Mouse (Mus musculus): ENCODE data around the gene Olfr679. TPM values are rescaled to one million over a fixed set of nuclear protein-coding genes. Genes with fewer than 3 reads are reported as not detected.

The Olfr679 gene
- polyA plus RNA-seq, 2 experiments, result not detected

DNA sequence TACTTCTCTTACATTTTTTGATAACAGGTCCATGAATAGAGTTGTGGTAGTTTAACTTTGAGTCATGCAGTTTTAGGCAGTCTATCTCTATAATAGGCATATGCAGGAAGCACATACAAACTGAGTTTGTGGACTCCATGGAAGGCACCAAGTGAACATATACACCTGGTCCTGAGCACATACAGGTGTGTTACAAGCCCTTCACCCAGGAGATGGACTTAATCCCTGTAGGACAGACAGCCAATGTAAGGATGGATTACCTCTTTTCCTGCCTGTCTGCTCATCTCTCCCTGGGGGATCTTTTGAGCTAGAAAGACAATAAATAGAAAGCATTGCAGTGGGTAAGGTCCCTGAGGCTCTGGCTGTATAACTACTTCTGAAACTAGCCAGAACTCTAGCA lies 35.5 kb downstream of the Olfr679 start, which contains the start of gene Olfr681:
Gene Olfr681 (plus strand): TSS at position 301 of the 400 bp plus-strand sequence.
- no peaks in the 10 kb centered on the region for H3K9me3 ChIP-seq (ENCODE audit: control insufficient read depth, low read length)
- DNase-seq (ENCODE audit: low read depth in 3 of 3, low spot score in 3 of 3) (no peak), ATAC-seq (ENCODE audit: insufficient read depth) (no peak)
- H3K27me3 ChIP-seq (ENCODE audit: control insufficient read depth, insufficient read depth, low read length), result no peaks in the 10 kb centered on the region
- H3K27ac ChIP-seq, result no peak within 1 kb of the TSS
- TF ChIP-seq EP300 (IDR thresholded peaks at IDR 0.05; ENCODE audit: low read depth), result no peak
- no peak for TF ChIP-seq CTCF (IDR thresholded peaks at IDR 0.05; ENCODE audit: low read depth)
- H3K4me1 ChIP-seq (replicated peaks; ENCODE audit: control insufficient read depth in 2 of 2, insufficient read depth in 2 of 2, low read length in 1 of 2), result no peaks in the 10 kb centered on the region
- no peak within 1 kb of the TSS for H3K9ac ChIP-seq (replicated peaks)
- H3K4me3 ChIP-seq (ENCODE audit: insufficient read depth in 1 of 2, low read depth in 2 of 2, low read length in 2 of 2), result no peak within 1 kb of the TSS
- H3K4me2 ChIP-seq (ENCODE audit: low read depth), result no peak within 1 kb of the TSS
- H3K36me3 ChIP-seq (replicated peaks; ENCODE audit: control insufficient read depth, insufficient read depth, low read depth), result no peaks in the 10 kb centered on the region

Other genes with a start within 250 kb of the Olfr679 start
- gene Usp17lb, start 238.6 kb upstream of the Olfr679 start, polyA plus RNA-seq (2012; rRNA removed), result not detected in 2 replicates
- not detected in 2 replicates for gene Usp17lb, start 238.6 kb upstream of the Olfr679 start, polyA plus RNA-seq (2014; fragmentation: Nextera tagmentation; extraction: Ambion mirVana)
- gene Usp17la, start 224.2 kb upstream of the Olfr679 start, polyA plus RNA-seq (2012; rRNA removed), result not detected in 2 replicates
- gene Usp17la, start 224.2 kb upstream of the Olfr679 start, polyA plus RNA-seq (2014; fragmentation: Nextera tagmentation; extraction: Ambion mirVana), result not detected in 2 replicates
- gene Olfr665, start 203.2 kb upstream of the Olfr679 start, polyA plus RNA-seq (2012; rRNA removed), result not detected in 2 replicates
- gene Olfr665, start 203.2 kb upstream of the Olfr679 start, polyA plus RNA-seq (2014; fragmentation: Nextera tagmentation; extraction: Ambion mirVana), result not detected in 2 replicates
- gene Olfr666, start 185.3 kb upstream of the Olfr679 start, polyA plus RNA-seq (2012; rRNA removed), result not detected in 2 replicates
- gene Olfr666, start 185.3 kb upstream of the Olfr679 start, polyA plus RNA-seq (2014; fragmentation: Nextera tagmentation; extraction: Ambion mirVana), result not detected in 2 replicates
- gene Olfr667, start 159.7 kb upstream of the Olfr679 start, polyA plus RNA-seq (2012; rRNA removed), result not detected in 2 replicates
- not detected in 2 replicates for gene Olfr667, start 159.7 kb upstream of the Olfr679 start, polyA plus RNA-seq (2014; fragmentation: Nextera tagmentation; extraction: Ambion mirVana)
- gene Olfr668, start 153.1 kb upstream of the Olfr679 start, polyA plus RNA-seq (2012; rRNA removed), result not detected in 2 replicates
- gene Olfr668, start 153.1 kb upstream of the Olfr679 start, polyA plus RNA-seq (2014; fragmentation: Nextera tagmentation; extraction: Ambion mirVana), result not detected in 2 replicates
- gene Olfr669, start 147.0 kb upstream of the Olfr679 start, polyA plus RNA-seq (2012; rRNA removed), result not detected in 2 replicates
- not detected in 2 replicates for gene Olfr669, start 147.0 kb upstream of the Olfr679 start, polyA plus RNA-seq (2014; fragmentation: Nextera tagmentation; extraction: Ambion mirVana)
- gene Olfr670, start 118.6 kb upstream of the Olfr679 start, polyA plus RNA-seq (2012; rRNA removed), result not detected in 2 replicates
- not detected in 2 replicates for gene Olfr670, start 118.6 kb upstream of the Olfr679 start, polyA plus RNA-seq (2014; fragmentation: Nextera tagmentation; extraction: Ambion mirVana)
- gene Olfr671, start 102.1 kb upstream of the Olfr679 start, polyA plus RNA-seq (2012; rRNA removed), result not detected in 2 replicates
- not detected in 2 replicates for gene Olfr671, start 102.1 kb upstream of the Olfr679 start, polyA plus RNA-seq (2014; fragmentation: Nextera tagmentation; extraction: Ambion mirVana)
- gene Olfr672, start 79.2 kb upstream of the Olfr679 start, polyA plus RNA-seq (2012; rRNA removed), result not detected in 2 replicates
- gene Olfr672, start 79.2 kb upstream of the Olfr679 start, polyA plus RNA-seq (2014; fragmentation: Nextera tagmentation; extraction: Ambion mirVana), result not detected in 2 replicates
- gene Olfr675, start 52.7 kb upstream of the Olfr679 start, polyA plus RNA-seq (2012; rRNA removed), result not detected in 2 replicates
- not detected in 2 replicates for gene Olfr675, start 52.7 kb upstream of the Olfr679 start, polyA plus RNA-seq (2014; fragmentation: Nextera tagmentation; extraction: Ambion mirVana)
- not detected in 2 replicates for gene Olfr676, start 48.5 kb upstream of the Olfr679 start, polyA plus RNA-seq (2012; rRNA removed)
- not detected in 2 replicates for gene Olfr676, start 48.5 kb upstream of the Olfr679 start, polyA plus RNA-seq (2014; fragmentation: Nextera tagmentation; extraction: Ambion mirVana)
- not detected in 2 replicates for gene Olfr677, start 29.8 kb upstream of the Olfr679 start, polyA plus RNA-seq (2012; rRNA removed)
- gene Olfr677, start 29.8 kb upstream of the Olfr679 start, polyA plus RNA-seq (2014; fragmentation: Nextera tagmentation; extraction: Ambion mirVana), result not detected in 2 replicates
- gene Olfr678, start 16.7 kb upstream of the Olfr679 start, polyA plus RNA-seq (2012; rRNA removed), result not detected in 2 replicates
- not detected in 2 replicates for gene Olfr678, start 16.7 kb upstream of the Olfr679 start, polyA plus RNA-seq (2014; fragmentation: Nextera tagmentation; extraction: Ambion mirVana)
- gene Olfr680-ps1, start 11.6 kb downstream of the Olfr679 start, polyA plus RNA-seq (2012; rRNA removed), result not detected in 2 replicates
- gene Olfr680-ps1, start 11.6 kb downstream of the Olfr679 start, polyA plus RNA-seq (2014; fragmentation: Nextera tagmentation; extraction: Ambion mirVana), result not detected in 2 replicates
- gene Olfr681, start 35.6 kb downstream of the Olfr679 start, polyA plus RNA-seq (2012; rRNA removed), result not detected in 2 replicates
- gene Olfr681, start 35.6 kb downstream of the Olfr679 start, polyA plus RNA-seq (2014; fragmentation: Nextera tagmentation; extraction: Ambion mirVana), result not detected in 2 replicates
- not detected in 2 replicates for gene Olfr683, start 65.8 kb downstream of the Olfr679 start, polyA plus RNA-seq (2012; rRNA removed)
- gene Olfr683, start 65.8 kb downstream of the Olfr679 start, polyA plus RNA-seq (2014; fragmentation: Nextera tagmentation; extraction: Ambion mirVana), result not detected in 2 replicates
- not detected in 2 replicates for gene Olfr684, start 82.4 kb downstream of the Olfr679 start, polyA plus RNA-seq (2012; rRNA removed)
- not detected in 2 replicates for gene Olfr684, start 82.4 kb downstream of the Olfr679 start, polyA plus RNA-seq (2014; fragmentation: Nextera tagmentation; extraction: Ambion mirVana)
- not detected in 2 replicates for gene Olfr685, start 104.8 kb downstream of the Olfr679 start, polyA plus RNA-seq (2012; rRNA removed)
- not detected in 2 replicates for gene Olfr685, start 104.8 kb downstream of the Olfr679 start, polyA plus RNA-seq (2014; fragmentation: Nextera tagmentation; extraction: Ambion mirVana)
- gene Olfr686, start 126.3 kb downstream of the Olfr679 start, polyA plus RNA-seq (2012; rRNA removed), result not detected in 2 replicates
- gene Olfr686, start 126.3 kb downstream of the Olfr679 start, polyA plus RNA-seq (2014; fragmentation: Nextera tagmentation; extraction: Ambion mirVana), result not detected in 2 replicates
- not detected in 2 replicates for gene Olfr688, start 206.9 kb downstream of the Olfr679 start, polyA plus RNA-seq (2012; rRNA removed)
- gene Olfr688, start 206.9 kb downstream of the Olfr679 start, polyA plus RNA-seq (2014; fragmentation: Nextera tagmentation; extraction: Ambion mirVana), result not detected in 2 replicates
- gene Olfr689, start 230.0 kb downstream of the Olfr679 start, polyA plus RNA-seq (2012; rRNA removed), result not detected in 2 replicates
- gene Olfr689, start 230.0 kb downstream of the Olfr679 start, polyA plus RNA-seq (2014; fragmentation: Nextera tagmentation; extraction: Ambion mirVana), result not detected in 2 replicates

Measured in liver, embryonic 14.5 days (tissue).